Mouse (Mus musculus): Measurements from ENCODE around the gene Hist4h4.
A peak's percentile ranks its signal among the peaks of the same experiment; 100 is the strongest.
"Not testable (repeated sequence)": the region's sequence is repeated elsewhere in the genome, so short reads cannot be mapped to it uniquely, and the experiment has no call there.

Hist4h4 gene

GRCm38 (mm10) chr6:136815381-136815780 lies 11.2 kb upstream of the Hist4h4 start:
- DNase-seq (ENCODE audit: low spot score in 2 of 2), result no peak

- peak in 1 of 2 experiments; percentile 30 for DNase-seq (ENCODE audit: low spot score in 2 of 2)
These were observed 8.9 kb upstream of the Hist4h4 start for GRCm38 (mm10) chr6:136813117-136813516.

- DNase-seq (ENCODE audit: low spot score in 2 of 2), result no peak
These were observed 7.0 kb upstream of the Hist4h4 start for GRCm38 (mm10) chr6:136811196-136811595.

GRCm38 (mm10) chr6:136809673-136810072 lies 5.5 kb upstream of the Hist4h4 start:
- DNase-seq (ENCODE audit: low spot score in 2 of 2), result no peak

- no peak for DNase-seq (ENCODE audit: low spot score in 2 of 2)
These were observed 4.9 kb upstream of the Hist4h4 start for GRCm38 (mm10) chr6:136809077-136809476.

- DNase-seq (ENCODE audit: low spot score in 2 of 2), result peak; percentile 30 to 56
These were observed 4.4 kb upstream of the Hist4h4 start for GRCm38 (mm10) chr6:136808631-136809046.

- DNase-seq (ENCODE audit: low spot score in 2 of 2), result peak; percentile 95 to 96
These were observed 3.8 kb upstream of the Hist4h4 start, which contains the start of gene H2afj for GRCm38 (mm10) chr6:136808014-136808417. Gene H2afj, plus strand, starts transcription at chr6:136808244.

GRCm38 (mm10) chr6:136807395-136808013 lies 3.3 kb upstream of the Hist4h4 start:
- DNase-seq (ENCODE audit: low spot score in 2 of 2), result no peak

GRCm38 (mm10) chr6:136806819-136807218 lies 2.6 kb upstream of the Hist4h4 start:
- no peak for DNase-seq (ENCODE audit: low spot score in 2 of 2)

GRCm38 (mm10) chr6:136805409-136805775 lies 1.2 kb upstream of the Hist4h4 start:
- DNase-seq (ENCODE audit: low spot score in 2 of 2), result no peak

GRCm38 (mm10) chr6:136804705-136805408 lies 642 bp upstream of the Hist4h4 start:
- no peak for DNase-seq (ENCODE audit: low spot score in 2 of 2)

GRCm38 (mm10) chr6:136803093-136803738 lies 999 bp downstream of the Hist4h4 start:
- DNase-seq (ENCODE audit: low spot score in 2 of 2), result no peak

GRCm38 (mm10) chr6:136801274-136801673 lies 2.9 kb downstream of the Hist4h4 start:
- no peak for DNase-seq (ENCODE audit: low spot score in 2 of 2)

GRCm38 (mm10) chr6:136800710-136801109 lies 3.5 kb downstream of the Hist4h4 start:
- no peak for DNase-seq (ENCODE audit: low spot score in 2 of 2)

GRCm38 (mm10) chr6:136797874-136798693 lies 6.1 kb downstream of the Hist4h4 start:
- DNase-seq (ENCODE audit: low spot score in 2 of 2), result not testable (repeated sequence)

GRCm38 (mm10) chr6:136795850-136796249 lies 8.4 kb downstream of the Hist4h4 start:
- DNase-seq (ENCODE audit: low spot score in 2 of 2), result no peak

GRCm38 (mm10) chr6:136795110-136795509 lies 9.1 kb downstream of the Hist4h4 start:
- DNase-seq (ENCODE audit: low spot score in 2 of 2), result no peak

- no peak for DNase-seq (ENCODE audit: low spot score in 2 of 2)
These were observed 10.2 kb downstream of the Hist4h4 start for GRCm38 (mm10) chr6:136793831-136794525.

- DNase-seq (ENCODE audit: low spot score in 2 of 2), result no peak
These were observed 11.1 kb downstream of the Hist4h4 start for GRCm38 (mm10) chr6:136792884-136793758.

GRCm38 (mm10) chr6:136789391-136789971 lies 14.7 kb downstream of the Hist4h4 start:
- DNase-seq (ENCODE audit: low spot score in 2 of 2), result no peak

All from right cerebral cortex, postnatal 36 days (tissue).